In the genomic region with DNA sequence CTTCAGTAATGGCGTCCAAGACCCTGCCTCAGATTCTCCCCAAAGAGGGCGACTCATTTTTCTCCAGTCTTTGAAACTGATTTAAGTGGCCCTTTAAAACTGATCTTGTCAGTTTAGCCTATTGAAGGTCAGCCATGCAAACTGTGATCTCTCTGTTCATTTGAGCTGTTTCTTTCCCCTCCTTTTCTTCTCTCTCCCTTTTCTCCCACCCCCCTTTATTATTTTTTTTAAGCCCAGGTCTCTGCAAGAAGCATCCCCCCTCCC, we compare ENCODE assay signal across 7 mouse cellular contexts. TPM values are rescaled to one million over a fixed set of nuclear protein-coding genes. Genes with fewer than 3 reads are reported as not detected.
DNase-seq lines count a peak whose midpoint lies in the region; ATAC-seq and TF ChIP-seq lines count a peak whose summit lies in the region.

No protein-coding gene starts in this region.

- ATAC-seq in kidney, postnatal 0 days (replicated peaks; ENCODE audit: low FRiP score, low read depth) = no peak
- no peak for ATAC-seq in forebrain, embryonic 13.5 days
- ATAC-seq in limb, embryonic 13.5 days (ENCODE audit: low FRiP score, low read depth) = no peak

- no peaks in the 10 kb centered on the region for H3K27me3 ChIP-seq in kidney, postnatal 0 days (ENCODE audit: insufficient read depth, low read length)
- peaks cover 77% of the 10 kb centered on the region for H3K27me3 ChIP-seq in forebrain, embryonic 13.5 days
- H3K27me3 ChIP-seq in limb, embryonic 13.5 days = peaks cover 5% of the 10 kb centered on the region; the same call in 1 of the 2 replicates

- no peaks in the 10 kb centered on the region for H3K9me3 ChIP-seq in kidney, postnatal 0 days (replicated peaks; ENCODE audit: low read length)
- H3K9me3 ChIP-seq in forebrain, embryonic 13.5 days (replicated peaks) = no peaks in the 10 kb centered on the region
- H3K9me3 ChIP-seq in limb, embryonic 13.5 days = no peaks in the 10 kb centered on the region

- H3K4me2 ChIP-seq in kidney, postnatal 0 days (ENCODE audit: low read length) = peak overlapping the region; percentile 82
- H3K4me2 ChIP-seq in forebrain, embryonic 13.5 days = peak overlapping the region; percentile 70
- H3K4me2 ChIP-seq in limb, embryonic 13.5 days (replicated peaks) = peak overlapping the region; percentile 85

- peak overlapping the region; percentile 100 for H3K9ac ChIP-seq in kidney, postnatal 0 days (ENCODE audit: low read depth, low read length)
- peak overlapping the region; percentile 94 for H3K9ac ChIP-seq in forebrain, embryonic 13.5 days
- H3K9ac ChIP-seq in limb, embryonic 13.5 days = peak overlapping the region; percentile 63

- peak overlapping the region; percentile 99 for H3K27ac ChIP-seq in kidney, postnatal 0 days
- H3K27ac ChIP-seq in forebrain, embryonic 13.5 days = peak overlapping the region; percentile 99
- H3K27ac ChIP-seq in limb, embryonic 13.5 days = peak overlapping the region; percentile 59; the same call in 1 of the 2 replicates

- H3K4me1 ChIP-seq in kidney, postnatal 0 days (replicated peaks; ENCODE audit: insufficient read depth, low read length) = 0 out of 2 replicates have a peak, but pooled peaks cover 2% of the 10 kb centered on the region
- peaks cover 17% of the 10 kb centered on the region for H3K4me1 ChIP-seq in forebrain, embryonic 13.5 days
- peaks cover 46% of the 10 kb centered on the region for H3K4me1 ChIP-seq in limb, embryonic 13.5 days

- H3K36me3 ChIP-seq in kidney, postnatal 0 days (ENCODE audit: insufficient read depth, low read length) = peaks cover 28% of the 10 kb centered on the region
- H3K36me3 ChIP-seq in forebrain, embryonic 13.5 days (ENCODE audit: poor library complexity, severe bottlenecking) = peaks cover 12% of the 10 kb centered on the region
- peaks cover 37% of the 10 kb centered on the region for H3K36me3 ChIP-seq in limb, embryonic 13.5 days

- no peak for DNase-seq in kidney, postnatal 0 days (ENCODE audit: low spot score)
- DNase-seq in kidney, postnatal 36 days = no peak
- DNase-seq in retina, embryonic 14.5 days (ENCODE audit: low spot score) = peak; percentile 31
- DNase-seq in frontal cortex, postnatal 36 days (ENCODE audit: low spot score in 2 of 2) = no peak
- DNase-seq in cerebellum, postnatal 36 days = no peak

- WGBS in kidney, postnatal 0 days = 17% methylated on average over 2 of the region's 2 CpGs
- 6% methylated on average over 2 of the region's 2 CpGs for WGBS in forebrain, embryonic 13.5 days
- WGBS in limb, embryonic 13.5 days = 46% methylated on average over 2 of the region's 2 CpGs

- H3K4me3 ChIP-seq in kidney, postnatal 0 days (replicated peaks; ENCODE audit: low read depth, low read length) = peak overlapping the region; percentile 98
- H3K4me3 ChIP-seq in forebrain, embryonic 13.5 days = peak overlapping the region; percentile 72
- peak overlapping the region; percentile 84 for H3K4me3 ChIP-seq in limb, embryonic 13.5 days

- no peak for TF ChIP-seq CTCF in kidney, postnatal 0 days (IDR thresholded peaks at IDR 0.05; ENCODE audit: low read depth)

RNA-seq across cellular contexts. Expression of a gene that starts 11.2 kb away (rescaled TPM):
- 190 and 203 TPM in 2 replicates for polyA plus RNA-seq in kidney, postnatal 0 days (2015; fragmentation: Nextera tagmentation; extraction: Ambion mirVana)
- polyA plus RNA-seq in forebrain, embryonic 13.5 days (2015; fragmentation: Nextera tagmentation; extraction: Ambion mirVana) = 97.9 and 132 TPM in 2 replicates
- polyA plus RNA-seq in limb, embryonic 13.5 days (2015; fragmentation: Nextera tagmentation; extraction: Ambion mirVana) = 62.3 and 65.9 TPM in 2 replicates
